Mouse (Mus musculus) ES-E14 (cell line): ENCODE measurements at regions not wholly inside any gene's neighbourhood (a gene's known extent, or its start where the extent isn't known, plus 50 kb on each side); places are given as distances from the start of the nearest gene placed in this dataset.

Experiments used
- CHD2 ChIP-seq: IDR thresholded peaks from 2 replicates; pipeline ENCODE4 v1.6.1; 2014; ENCODE audit warnings: mild to moderate bottlenecking, low read depth, low read length, inconsistent platforms
- MAFK ChIP-seq: IDR thresholded peaks from 2 replicates; pipeline ENCODE4 v1.6.1; 2014; ENCODE audit warnings: mild to moderate bottlenecking, low read depth, low read length, inconsistent platforms; ENCODE audit not compliant: insufficient read depth

- no peak for TF ChIP-seq MAFK
- no peak for TF ChIP-seq CHD2
Measured at GRCm38 (mm10) chr9:46395156-46395765, 75.5 kb upstream of the 4931429L15Rik start.
